Mouse (Mus musculus) limb, embryonic 13.5 days (tissue): Measurements from ENCODE around the gene Spata46. TPM values are rescaled to one million over a fixed set of nuclear protein-coding genes. Genes with fewer than 3 reads are reported as not detected.

Source experiments
- ATAC-seq: fragments of 200-750 bp; cut with Nextera tagmentation; 2 replicates; pipeline ENCODE4 v1.8.0; 2017; ENCODE audit warnings: low read depth, moderate number of reproducible peaks, moderate TSS enrichment; ENCODE audit not compliant: low FRiP score
- H3K27ac ChIP-seq: fragments of 300-500 bp; sonication (generic); 2 replicates; pipeline ENCODE4 v1.5.1; 2015; ENCODE audit warnings: inconsistent platforms, mild to moderate bottlenecking, moderate library complexity
- H3K27me3 ChIP-seq: fragments of 300-500 bp; sonication (generic); 2 replicates; pipeline ENCODE4 v1.6.1; 2015; ENCODE audit warnings: mild to moderate bottlenecking, inconsistent platforms
- H3K36me3 ChIP-seq: fragments of 300-500 bp; sonication (generic); 2 replicates; pipeline ENCODE4 v1.6.1; 2015; ENCODE audit warnings: inconsistent platforms, mild to moderate bottlenecking, moderate library complexity
- H3K4me1 ChIP-seq: fragments of 300-500 bp; sonication (generic); 2 replicates; pipeline ENCODE4 v1.6.1; 2015; ENCODE audit warnings: inconsistent platforms
- H3K4me2 ChIP-seq: fragments of 300-500 bp; sonication (generic); replicated peaks from 2 replicates; pipeline ENCODE4 v1.6.1; 2015; ENCODE audit warnings: inconsistent platforms, mild to moderate bottlenecking, moderate library complexity
- H3K4me3 ChIP-seq: fragments of 300-500 bp; sonication (generic); 2 replicates; pipeline ENCODE4 v1.5.1; 2015; ENCODE audit warnings: moderate library complexity, mild to moderate bottlenecking, inconsistent platforms
- H3K9ac ChIP-seq: fragments of 300-500 bp; sonication (generic); 2 replicates; pipeline ENCODE4 v1.6.1; 2015; ENCODE audit warnings: mild to moderate bottlenecking, inconsistent platforms
- H3K9me3 ChIP-seq: fragments of 300-500 bp; sonication (generic); 2 replicates; pipeline ENCODE4 v1.6.1; 2016; ENCODE audit warnings: inconsistent platforms
- WGBS: fragments of 180-500 bp; shearing (Covaris S2); methylation state at CpG from one replicate; pipeline ENCODE4 v1.1.7; 2015; 5-methylcytosine and 5-hydroxymethylcytosine counted together
- polyA plus RNA-seq: library from polyadenylated mRNA; unstranded; fragments of >200 nt; fragmentation: Nextera tagmentation; extraction: Ambion mirVana; gene quantifications from 2 replicates; pipeline ENCODE4 v1.2.1, GENCODE M21; 2015

Spata46 gene
- 1.4 and 2.8 TPM in 2 replicates for polyA plus RNA-seq

- Histone ChIP-seq H3K27me3 (no peaks in the 10 kb centered on the region), H3K36me3 (no peaks in the 10 kb centered on the region), H3K9me3 (no peaks in the 10 kb centered on the region), H3K4me1 (peaks cover 6% of the 10 kb centered on the region), H3K4me2 (no peak within 1 kb of the TSS), H3K9ac (no peak within 1 kb of the TSS), H3K4me3 (no peak within 1 kb of the TSS), H3K27ac (no peak within 1 kb of the TSS)
- 87% methylated on average over 4 of the region's 4 CpGs for WGBS
- ATAC-seq: no peak
Measured at GRCm38 (mm10) chr1:170308503-170308902, at the start of gene Spata46. Gene Spata46, plus strand, starts transcription at chr1:170308803.

GRCm38 (mm10) chr1:170270281-170270680, 38.3 kb upstream of the Spata46 start:
- no peak overlapping the region for H3K4me3 ChIP-seq
- H3K4me2 ChIP-seq: no peak overlapping the region
- no peaks in the 10 kb centered on the region for H3K27me3 ChIP-seq
- H3K4me1 ChIP-seq: no peaks in the 10 kb centered on the region
- 81% methylated on average over 6 of the region's 6 CpGs for WGBS
- H3K27ac ChIP-seq: no peak overlapping the region
- H3K36me3 ChIP-seq: no peaks in the 10 kb centered on the region
- H3K9ac ChIP-seq: no peak overlapping the region
- no peak for ATAC-seq
- H3K9me3 ChIP-seq: peaks cover 4% of the 10 kb centered on the region

DNA sequence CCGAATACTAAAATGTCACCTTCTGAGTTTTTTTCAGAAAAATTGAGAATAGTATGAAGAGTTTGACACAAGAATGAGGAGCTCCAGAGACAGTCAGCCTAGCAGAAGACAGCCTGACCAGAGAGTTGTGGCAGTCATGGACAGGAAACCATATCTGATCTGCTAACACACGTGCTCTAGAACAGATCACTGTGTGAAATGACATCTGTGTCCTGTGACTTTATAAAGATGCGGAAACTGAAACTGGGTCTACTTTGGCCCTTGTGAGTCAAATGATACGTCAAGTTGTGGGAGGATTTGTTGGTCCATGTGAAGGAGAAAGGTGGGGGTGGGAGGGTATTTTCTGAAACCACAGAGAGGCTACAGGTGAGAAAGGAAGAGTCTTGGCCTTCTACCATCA, 37.9 kb upstream of the Spata46 start:
- Histone ChIP-seq H3K9ac (no peak overlapping the region), H3K4me3 (no peak overlapping the region), H3K27me3 (no peaks in the 10 kb centered on the region), H3K9me3 (peaks cover 4% of the 10 kb centered on the region), H3K27ac (no peak overlapping the region), H3K36me3 (no peaks in the 10 kb centered on the region), H3K4me1 (no peaks in the 10 kb centered on the region), H3K4me2 (no peak overlapping the region)
- 89% methylated on average over 4 of the region's 4 CpGs for WGBS
- ATAC-seq: no peak

- Histone ChIP-seq H3K36me3 (no peaks in the 10 kb centered on the region), H3K4me2 (no peak overlapping the region), H3K4me3 (no peak overlapping the region), H3K4me1 (no peaks in the 10 kb centered on the region), H3K9me3 (no peaks in the 10 kb centered on the region), H3K27ac (no peak overlapping the region), H3K9ac (no peak overlapping the region), H3K27me3 (no peaks in the 10 kb centered on the region)
- ATAC-seq: no peak
Measured at GRCm38 (mm10) chr1:170273252-170273651, 35.4 kb upstream of the Spata46 start.

DNA sequence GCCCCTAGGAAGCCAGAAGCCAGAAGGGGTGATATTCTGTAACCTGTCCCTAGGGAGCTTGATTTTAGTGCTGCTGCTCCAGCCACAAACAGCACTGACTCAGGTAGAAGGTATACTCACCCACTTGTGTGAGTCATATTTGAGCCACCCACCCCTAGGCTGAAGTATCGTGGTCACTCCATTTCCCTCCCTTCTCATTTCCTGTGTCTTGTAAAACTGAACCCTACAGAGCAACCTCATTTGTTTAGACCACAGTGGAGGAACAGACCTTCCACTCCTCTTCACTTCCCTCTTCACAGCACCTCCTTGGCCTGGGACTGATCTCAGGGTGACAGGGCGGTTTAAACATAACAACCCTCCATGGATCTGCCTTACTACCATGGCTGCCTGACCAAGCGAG, 31.6 kb upstream of the Spata46 start, which contains the start of gene Sh2d1b1:
Gene Sh2d1b1, plus strand, starts transcription at position 305 of the 400 bp plus-strand sequence.
- Histone ChIP-seq H3K27ac (no peak within 1 kb of the TSS), H3K9ac (no peak within 1 kb of the TSS), H3K4me3 (no peak within 1 kb of the TSS), H3K27me3 (no peaks in the 10 kb centered on the region), H3K4me1 (no peaks in the 10 kb centered on the region), H3K4me2 (no peak within 1 kb of the TSS), H3K9me3 (no peaks in the 10 kb centered on the region), H3K36me3 (no peaks in the 10 kb centered on the region)
- WGBS: 69% methylated on average over 3 of the region's 3 CpGs
- ATAC-seq: no peak

GRCm38 (mm10) chr1:170282415-170283129, 26.0 kb upstream of the Spata46 start:
- no peak overlapping the region for H3K4me2 ChIP-seq
- no peak for ATAC-seq
- H3K4me1 ChIP-seq: no peaks in the 10 kb centered on the region
- H3K9ac ChIP-seq: no peak overlapping the region
- H3K4me3 ChIP-seq: no peak overlapping the region
- no peak overlapping the region for H3K27ac ChIP-seq
- H3K36me3 ChIP-seq: no peaks in the 10 kb centered on the region
- no peaks in the 10 kb centered on the region for H3K9me3 ChIP-seq
- WGBS: 74% methylated on average over 4 of the region's 4 CpGs
- no peaks in the 10 kb centered on the region for H3K27me3 ChIP-seq

- H3K9ac ChIP-seq: no peak overlapping the region
Measured at GRCm38 (mm10) chr1:170292239-170292951, 16.2 kb upstream of the Spata46 start.

GRCm38 (mm10) chr1:170293257-170293656, 15.3 kb upstream of the Spata46 start:
- no peak overlapping the region for H3K4me3 ChIP-seq
- 83% methylated on average over 5 of the region's 5 CpGs for WGBS
- no peaks in the 10 kb centered on the region for H3K27me3 ChIP-seq
- no peak overlapping the region for H3K4me2 ChIP-seq
- H3K4me1 ChIP-seq: no peaks in the 10 kb centered on the region; the same call in 1 of the 2 replicates
- no peaks in the 10 kb centered on the region for H3K9me3 ChIP-seq
- ATAC-seq: no peak
- no peak overlapping the region for H3K9ac ChIP-seq
- H3K36me3 ChIP-seq: no peaks in the 10 kb centered on the region
- H3K27ac ChIP-seq: no peak overlapping the region

More at GRCm38 (mm10) chr1:170292239-170292951, 16.2 kb upstream of the Spata46 start:
- H3K4me1 ChIP-seq: no peaks in the 10 kb centered on the region; the same call in 1 of the 2 replicates
- ATAC-seq: peak; percentile 59
- no peaks in the 10 kb centered on the region for H3K36me3 ChIP-seq
- H3K4me2 ChIP-seq: peak overlapping the region; percentile 31; the same call in 1 of the 2 replicates
- H3K27me3 ChIP-seq: no peaks in the 10 kb centered on the region
- H3K4me3 ChIP-seq: 0 out of 2 replicates have a peak overlapping the region, but pooled peaks have one; percentile 7
- no peak overlapping the region for H3K27ac ChIP-seq
- no peaks in the 10 kb centered on the region for H3K9me3 ChIP-seq
- 46% methylated on average over 9 of the region's 9 CpGs for WGBS

GRCm38 (mm10) chr1:170294786-170295570, 13.6 kb upstream of the Spata46 start:
- no peaks in the 10 kb centered on the region; the same call in 1 of the 2 replicates for H3K4me1 ChIP-seq
- H3K36me3 ChIP-seq: no peaks in the 10 kb centered on the region
- no peak overlapping the region for H3K27ac ChIP-seq
- H3K4me3 ChIP-seq: no peak overlapping the region
- no peaks in the 10 kb centered on the region for H3K9me3 ChIP-seq
- no peak overlapping the region for H3K9ac ChIP-seq
- 83% methylated on average over 15 of the region's 15 CpGs for WGBS
- no peak overlapping the region for H3K4me2 ChIP-seq
- H3K27me3 ChIP-seq: no peaks in the 10 kb centered on the region
- no peak for ATAC-seq

GRCm38 (mm10) chr1:170299496-170299895, 9.1 kb upstream of the Spata46 start:
- no peak for ATAC-seq
- H3K27me3 ChIP-seq: no peaks in the 10 kb centered on the region
- H3K36me3 ChIP-seq: 0 out of 2 replicates have a peak, but pooled peaks cover 8% of the 10 kb centered on the region
- 87% methylated on average over 4 of the region's 4 CpGs for whole genome bisulfite sequencing
- no peak overlapping the region for H3K4me3 ChIP-seq
- H3K4me2 ChIP-seq: no peak overlapping the region
- H3K9ac ChIP-seq: no peak overlapping the region
- H3K9me3 ChIP-seq: no peaks in the 10 kb centered on the region
- no peak overlapping the region for H3K27ac ChIP-seq
- no peaks in the 10 kb centered on the region for H3K4me1 ChIP-seq

DNA sequence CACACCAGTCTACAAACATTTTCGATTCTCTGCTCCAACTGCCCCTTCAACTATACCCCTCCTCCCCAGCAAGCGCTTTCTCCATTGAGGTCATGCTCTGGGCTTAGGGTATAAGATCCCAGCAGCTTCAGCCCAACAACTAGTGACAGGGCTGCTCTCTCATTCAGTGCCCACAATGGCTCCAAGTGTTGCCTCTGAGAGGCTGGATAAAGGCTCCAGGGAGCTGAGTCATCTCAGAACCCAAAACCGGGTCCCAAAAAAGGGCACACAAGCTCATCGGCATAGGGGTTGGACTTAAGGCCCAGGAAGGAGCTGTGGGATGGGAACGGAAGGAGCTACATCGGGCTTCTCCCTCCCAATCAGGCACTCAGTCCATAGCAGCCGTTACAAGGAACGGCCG, 6.9 kb upstream of the Spata46 start:
- Histone ChIP-seq H3K27ac (no peak overlapping the region), H3K27me3 (no peaks in the 10 kb centered on the region), H3K36me3 (0 out of 2 replicates have a peak, but pooled peaks cover 8% of the 10 kb centered on the region), H3K4me2 (no peak overlapping the region), H3K4me3 (no peak overlapping the region), H3K9ac (no peak overlapping the region), H3K4me1 (no peaks in the 10 kb centered on the region), H3K9me3 (no peaks in the 10 kb centered on the region)
- no peak for ATAC-seq
- WGBS: 93% methylated on average over 9 of the region's 9 CpGs

DNA sequence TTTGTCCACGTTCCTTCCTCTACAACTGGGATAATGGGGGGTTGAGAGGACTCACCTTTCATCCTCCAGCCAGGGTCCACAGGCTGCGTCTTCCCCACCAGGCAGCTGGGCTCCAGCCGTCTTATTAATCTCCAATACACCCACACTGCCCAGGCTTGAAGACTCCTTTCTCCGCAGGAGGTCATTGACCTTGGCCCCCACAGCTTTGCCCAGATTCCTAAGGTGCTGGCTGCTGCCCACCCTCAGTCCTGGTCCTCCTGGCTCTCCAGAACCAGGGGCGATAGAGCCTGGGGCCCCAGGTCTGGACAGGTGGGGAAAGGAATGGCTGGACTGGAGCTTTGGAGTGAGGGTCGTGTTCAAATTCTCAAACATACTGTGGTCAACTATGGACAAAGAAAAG, 6.1 kb upstream of the Spata46 start:
- Histone ChIP-seq H3K27me3 (no peaks in the 10 kb centered on the region), H3K4me3 (no peak overlapping the region), H3K9ac (no peak overlapping the region), H3K27ac (no peak overlapping the region), H3K9me3 (no peaks in the 10 kb centered on the region), H3K4me1 (no peaks in the 10 kb centered on the region), H3K36me3 (0 out of 2 replicates have a peak, but pooled peaks cover 8% of the 10 kb centered on the region), H3K4me2 (no peak overlapping the region)
- ATAC-seq: no peak
- 76% methylated on average over 6 of the region's 6 CpGs for WGBS
